Mouse (Mus musculus): Measurements from ENCODE around the gene 9130213A22Rik. TPM values are rescaled to one million over a fixed set of nuclear protein-coding genes. Genes with fewer than 3 reads are reported as not detected.

The 9130213A22Rik gene
- polyA plus RNA-seq, 3 experiments from 2014 or later = 0.63 TPM; not detected in 2

DNA sequence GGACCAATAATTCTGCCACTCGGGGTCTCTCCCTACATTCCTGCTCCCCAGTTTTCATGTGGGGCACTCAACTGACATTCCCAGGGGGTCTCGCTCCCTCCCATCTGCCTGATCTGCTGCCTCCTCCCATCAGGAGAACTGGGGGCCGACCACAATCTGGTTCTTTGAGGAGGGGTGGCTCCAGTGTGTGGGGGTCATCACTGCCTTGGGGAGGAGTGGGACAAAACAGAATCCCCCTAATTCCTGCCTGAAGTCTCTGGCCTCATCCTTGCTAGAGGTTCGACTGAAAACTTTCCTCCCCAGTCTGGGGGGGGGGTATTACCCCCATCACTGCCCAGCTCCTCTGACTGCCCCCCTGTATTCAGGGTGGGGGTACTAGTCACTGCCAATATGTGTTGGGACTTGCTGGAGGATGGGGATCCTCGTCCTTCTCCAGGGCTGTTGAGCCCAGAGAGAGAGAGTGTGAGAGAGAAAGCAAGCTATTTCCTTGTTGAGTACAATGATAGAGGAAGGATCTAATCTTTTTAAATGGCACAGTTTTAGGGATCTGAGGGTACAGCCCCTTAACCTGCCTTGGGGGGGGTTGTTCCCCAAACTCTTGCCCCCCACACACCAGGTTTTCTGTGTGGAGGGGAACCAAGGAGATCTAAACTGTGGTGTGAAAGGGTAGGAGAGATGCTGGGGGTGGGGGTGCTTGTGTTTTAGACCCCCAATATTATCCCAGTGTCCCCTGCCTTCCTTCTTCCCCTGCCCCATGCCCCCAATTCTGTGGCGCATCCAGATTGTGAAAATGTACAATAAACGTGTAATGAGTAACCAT is 30.6 kb downstream of the 9130213A22Rik start:
- ATAC-seq = no peak

DNA sequence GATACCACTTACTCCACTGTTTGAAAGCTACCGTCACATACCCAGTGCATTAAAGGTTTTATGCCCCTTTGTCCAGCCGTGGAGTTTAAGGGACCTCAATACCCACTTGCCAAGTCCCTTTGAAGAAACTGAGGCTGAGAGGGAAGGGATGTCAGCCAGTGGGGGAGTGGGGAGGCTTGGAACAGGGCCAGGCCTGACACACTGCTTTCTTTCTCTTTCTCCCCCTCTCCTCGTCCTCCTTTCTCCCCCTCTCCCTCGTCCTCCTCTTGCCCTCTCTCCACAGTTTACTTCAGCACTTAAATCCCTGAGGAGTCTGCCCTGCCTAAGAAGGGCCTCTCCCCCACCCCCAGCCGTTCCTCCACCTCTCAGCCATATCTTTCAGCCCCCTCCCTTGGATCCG is 32.0 kb downstream of the 9130213A22Rik start:
- ATAC-seq = no peak

- no peak for ATAC-seq
These were observed 32.6 kb downstream of the 9130213A22Rik start for GRCm38 (mm10) chr11:69089616-69090290.

GRCm38 (mm10) chr11:69088856-69089615 is 33.4 kb downstream of the 9130213A22Rik start:
- ATAC-seq = no peak

DNA sequence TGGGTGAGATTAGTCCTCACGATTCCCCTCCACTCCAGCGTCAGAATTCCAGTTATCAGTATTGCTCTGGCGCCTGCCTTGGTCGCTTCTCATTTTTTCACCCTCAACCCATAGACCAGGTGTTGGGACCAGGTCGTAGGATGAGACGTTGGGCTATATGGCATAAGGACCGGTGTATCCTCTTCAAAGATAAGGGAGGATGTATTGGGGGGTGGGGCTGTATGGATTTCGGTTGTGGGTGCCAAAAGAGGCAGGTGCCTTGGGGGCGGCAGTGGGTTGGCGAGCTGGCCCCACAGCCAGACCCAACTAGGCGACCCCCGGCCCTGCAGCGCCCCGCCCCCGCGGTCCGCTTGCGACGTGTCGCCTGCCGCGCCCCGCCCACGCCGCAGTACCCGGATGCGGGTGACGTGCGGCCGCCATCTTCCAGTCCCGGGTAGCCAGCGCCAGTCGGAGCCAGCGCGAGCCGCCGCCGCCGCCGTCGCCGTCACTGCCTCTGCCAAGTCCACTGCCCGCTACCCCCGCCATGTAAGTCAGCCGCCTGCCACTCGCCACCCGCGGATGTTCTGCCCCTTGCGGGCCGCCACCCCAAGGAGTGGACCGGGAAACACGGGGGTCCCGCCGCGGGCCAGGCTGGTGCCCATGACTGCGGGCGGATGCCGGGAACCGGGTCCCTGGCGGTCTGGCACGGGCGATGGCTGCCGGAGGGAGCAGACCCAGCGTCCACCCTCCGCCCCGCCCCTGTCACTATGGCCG is 34.1 kb downstream of the 9130213A22Rik start, which contains the start of gene Vamp2:
Gene Vamp2 (plus strand): TSS at position 388 of the 753 bp plus-strand sequence.
- ATAC-seq = peak; percentile 72

DNA sequence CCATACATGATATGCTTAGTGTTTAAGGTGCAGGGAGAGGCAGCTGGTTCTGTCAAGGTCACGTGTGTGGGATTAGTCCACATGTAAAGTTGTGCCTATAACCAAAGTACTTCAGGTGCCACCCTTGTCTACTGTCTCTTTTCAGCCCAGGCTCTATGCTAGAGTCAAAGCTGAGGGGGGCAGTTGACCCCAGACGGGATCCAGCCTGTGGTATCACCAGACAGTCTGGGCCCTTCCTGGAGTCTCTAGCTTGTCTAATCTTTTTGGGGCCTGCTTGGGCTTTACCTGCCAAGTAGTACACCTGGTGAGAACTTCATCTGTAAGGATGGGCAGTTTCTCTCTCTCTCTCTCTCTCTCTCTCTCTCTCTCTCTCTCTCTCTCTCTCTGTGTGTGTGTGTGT is 34.8 kb downstream of the 9130213A22Rik start:
- ATAC-seq = no peak

DNA sequence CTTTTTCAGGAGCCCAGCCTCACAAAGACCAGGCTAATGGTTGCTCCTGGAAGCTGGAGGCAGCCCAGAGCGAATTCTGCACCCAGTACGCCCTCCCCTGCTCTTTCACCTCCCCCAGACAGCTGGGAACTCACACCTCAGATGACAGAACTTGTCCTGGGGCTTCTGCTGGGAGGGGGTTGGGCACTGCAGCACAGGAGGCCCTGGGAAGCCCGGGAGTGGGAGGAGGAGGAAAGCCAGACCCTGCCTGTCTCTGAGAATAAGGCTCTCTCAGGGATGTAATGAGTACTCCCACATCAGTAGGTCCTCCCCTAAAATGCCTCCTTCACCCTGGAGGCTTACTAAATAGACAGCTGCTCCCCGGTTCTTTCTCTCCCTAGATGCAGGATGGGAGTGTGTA is 35.3 kb downstream of the 9130213A22Rik start:
- no peak for ATAC-seq

GRCm38 (mm10) chr11:69086390-69086789 is 36.0 kb downstream of the 9130213A22Rik start:
- no peak for ATAC-seq

DNA sequence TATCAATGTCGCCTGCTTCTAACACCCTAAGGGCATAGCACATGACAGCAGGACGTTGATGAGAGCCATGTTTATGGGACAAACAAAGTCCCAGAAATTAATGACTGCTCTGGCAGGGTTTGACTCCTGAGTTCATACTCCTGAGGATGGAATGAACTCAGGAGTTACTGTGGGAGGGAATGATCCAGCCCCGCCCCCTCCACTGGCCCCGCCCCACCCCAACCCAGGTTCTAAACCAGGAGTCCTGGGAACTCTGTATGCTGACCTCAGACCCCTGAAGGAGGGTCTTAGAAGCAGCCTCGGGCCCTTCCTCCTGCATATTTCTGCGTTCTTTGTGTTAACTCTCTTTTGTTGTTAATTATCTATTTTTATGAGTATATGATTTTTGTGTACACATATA is 36.8 kb downstream of the 9130213A22Rik start:
- no peak for ATAC-seq

GRCm38 (mm10) chr11:69081613-69082012 is 40.8 kb downstream of the 9130213A22Rik start:
- ATAC-seq = no peak

DNA sequence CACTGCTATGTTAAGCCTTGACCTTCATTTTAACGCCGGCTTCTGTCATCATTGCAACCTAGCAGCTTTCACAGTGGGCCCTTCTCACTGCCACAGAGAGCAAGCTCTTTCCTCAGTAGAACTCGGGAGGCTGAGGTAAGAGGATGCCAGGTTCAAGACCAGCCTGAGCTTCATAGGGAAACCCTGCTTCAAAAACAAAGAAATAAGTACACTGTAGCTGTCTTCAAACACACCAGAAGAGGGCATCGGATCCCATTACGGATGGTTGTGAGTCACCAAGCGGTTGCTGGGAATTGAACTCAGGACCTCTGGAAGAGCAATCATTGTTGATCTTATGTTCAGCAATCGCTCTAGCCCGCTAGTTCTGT is 41.5 kb downstream of the 9130213A22Rik start:
- ATAC-seq = no peak

GRCm38 (mm10) chr11:69080102-69080854 is 42.1 kb downstream of the 9130213A22Rik start:
- ATAC-seq = no peak

DNA sequence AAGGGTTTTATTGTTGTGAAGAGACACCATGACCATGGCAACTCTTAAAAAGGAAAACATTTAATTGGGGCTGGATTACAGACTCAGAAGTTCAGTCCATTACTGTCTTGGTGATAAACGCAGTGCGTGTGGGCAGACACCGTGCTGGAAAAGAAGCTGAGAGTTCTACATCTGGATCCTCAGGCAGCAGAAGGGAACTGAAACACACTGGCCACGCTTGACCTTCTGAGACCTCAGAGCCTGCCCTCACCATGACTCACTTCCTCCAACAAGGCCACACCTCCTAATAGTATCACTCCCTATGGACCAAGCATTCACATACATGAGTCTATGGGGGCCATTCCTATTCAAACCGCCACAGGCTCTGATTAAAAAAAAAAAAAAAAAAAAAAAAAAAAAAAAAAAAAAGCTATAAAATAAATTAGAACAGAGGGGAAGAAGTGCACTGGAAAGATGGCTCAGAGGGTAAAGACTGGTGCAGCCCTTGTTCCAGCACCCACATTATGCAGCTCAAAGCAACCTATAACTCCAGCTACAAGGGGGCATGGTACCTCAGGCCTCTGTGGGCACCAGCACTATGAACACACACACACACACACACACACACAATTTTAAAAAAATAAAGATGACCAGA is 43.5 kb downstream of the 9130213A22Rik start:
- ATAC-seq = no peak

GRCm38 (mm10) chr11:69078041-69078440 is 44.3 kb downstream of the 9130213A22Rik start:
- ATAC-seq = no peak

DNA sequence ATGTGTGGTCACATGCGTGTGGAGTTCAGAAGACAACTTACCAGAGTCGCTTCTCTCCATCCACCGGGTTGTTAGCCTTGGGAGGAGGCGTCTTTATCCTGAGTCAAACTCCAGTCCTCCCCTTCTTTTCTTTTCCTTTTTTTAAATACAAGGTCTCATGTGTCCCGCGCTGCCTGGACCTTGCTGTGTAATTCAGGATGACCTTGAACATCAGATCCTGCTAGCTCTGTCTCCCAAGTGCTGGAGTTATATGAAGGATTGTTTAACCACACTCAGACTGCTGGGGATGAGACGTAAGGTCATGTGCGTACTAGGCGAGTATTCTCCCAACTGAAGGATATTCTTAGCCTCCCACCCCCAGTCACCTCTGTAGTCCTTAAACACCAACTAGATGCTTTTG is 45.1 kb downstream of the 9130213A22Rik start:
- ATAC-seq = no peak

DNA sequence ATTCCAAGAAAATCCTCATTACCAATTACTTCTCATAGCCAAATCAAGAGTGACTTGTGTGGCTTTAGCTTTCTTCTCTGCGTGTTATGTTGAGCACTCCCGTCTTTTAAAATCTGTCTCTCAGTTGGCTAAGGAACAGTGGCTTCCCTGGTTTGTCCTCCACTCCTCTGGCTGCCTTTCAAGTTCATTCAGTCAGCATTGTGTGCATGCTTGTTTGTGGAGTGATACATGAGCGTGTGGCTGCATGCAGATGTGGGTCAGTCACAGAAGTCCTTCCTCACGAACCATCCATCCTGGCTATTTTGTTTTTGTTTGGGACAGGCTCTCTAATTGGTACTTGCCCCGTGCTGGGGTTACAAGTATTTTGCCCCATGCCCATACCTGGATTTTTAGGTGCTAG is 45.8 kb downstream of the 9130213A22Rik start:
- ATAC-seq = no peak

GRCm38 (mm10) chr11:69075764-69076479 is 46.5 kb downstream of the 9130213A22Rik start:
- no peak for ATAC-seq

- no peak for ATAC-seq
These were observed 47.7 kb downstream of the 9130213A22Rik start for GRCm38 (mm10) chr11:69074776-69075069.

- ATAC-seq = no peak
These were observed 48.2 kb downstream of the 9130213A22Rik start for GRCm38 (mm10) chr11:69073951-69074775.
